Mouse (Mus musculus) brown adipose tissue, adult 24 weeks (tissue): ENCODE measurements around the gene Bloc1s5. TPM values are rescaled to one million over a fixed set of nuclear protein-coding genes. Genes with fewer than 3 reads are reported as not detected.
A peak's percentile ranks its signal among the peaks of the same experiment; 100 is the strongest.
"Not testable (repeated sequence)": the region's sequence is repeated elsewhere in the genome, so short reads cannot be mapped to it uniquely, and the experiment has no call there.

Experiments used
- H3K27ac ChIP-seq: fragments of 200-500 bp; replicated peaks from 2 replicates; pipeline ENCODE4 v1.5.1; 2012; ENCODE audit warnings: low read depth, mild to moderate bottlenecking, low read length
- H3K4me1 ChIP-seq: fragments of 200-500 bp; 2 replicates; pipeline ENCODE4 v1.6.1; 2012; ENCODE audit warnings: low read length, mixed read lengths; ENCODE audit not compliant: control insufficient read depth, insufficient read depth, insufficient read length
- H3K4me3 ChIP-seq: fragments of 200-500 bp; 2 replicates; pipeline ENCODE4 v1.5.1; 2012; ENCODE audit warnings: low read depth, mild to moderate bottlenecking, low read length, moderate library complexity; ENCODE audit not compliant: insufficient read depth
- polyA plus RNA-seq: library from polyadenylated mRNA; stranded (reverse); fragments of >200 nt; gene quantifications from 2 replicates; pipeline ENCODE4 v1.2.4, GENCODE M21; 2012; ENCODE audit not compliant: missing spikeins, insufficient read depth, insufficient read length

The Bloc1s5 gene
- 17.0 and 21.7 TPM in 2 replicates for polyA plus RNA-seq

DNA sequence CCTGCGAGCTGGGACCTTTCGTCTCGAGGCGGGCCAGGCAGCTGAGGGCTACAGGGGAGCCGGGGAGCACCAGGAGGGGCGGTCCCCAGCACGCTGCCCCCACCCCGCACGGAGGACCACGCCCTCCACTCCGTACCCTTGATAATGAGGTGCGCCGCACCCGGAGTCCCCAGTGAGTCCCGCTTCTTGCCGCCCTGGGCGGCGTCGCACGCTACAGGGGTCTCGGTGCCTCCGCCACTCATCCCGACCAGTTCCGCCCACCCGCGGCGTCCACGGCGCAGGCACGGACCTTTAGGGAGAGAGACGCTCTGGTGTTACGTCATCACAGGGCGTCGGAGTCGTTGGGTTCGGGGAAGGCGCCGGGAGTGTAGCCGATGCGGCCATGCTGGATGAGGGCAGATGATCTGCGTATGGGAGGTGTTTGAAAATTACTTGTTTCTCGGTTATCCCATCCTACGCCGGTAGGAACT is at the start of gene Bloc1s5:
Bloc1s5 (minus strand) TSS at position 310 of the 470 bp plus-strand sequence.
- Histone ChIP-seq H3K4me1 (no peaks in the 10 kb centered on the region), H3K4me3 (peak within 1 kb of the TSS; percentile 97)

DNA sequence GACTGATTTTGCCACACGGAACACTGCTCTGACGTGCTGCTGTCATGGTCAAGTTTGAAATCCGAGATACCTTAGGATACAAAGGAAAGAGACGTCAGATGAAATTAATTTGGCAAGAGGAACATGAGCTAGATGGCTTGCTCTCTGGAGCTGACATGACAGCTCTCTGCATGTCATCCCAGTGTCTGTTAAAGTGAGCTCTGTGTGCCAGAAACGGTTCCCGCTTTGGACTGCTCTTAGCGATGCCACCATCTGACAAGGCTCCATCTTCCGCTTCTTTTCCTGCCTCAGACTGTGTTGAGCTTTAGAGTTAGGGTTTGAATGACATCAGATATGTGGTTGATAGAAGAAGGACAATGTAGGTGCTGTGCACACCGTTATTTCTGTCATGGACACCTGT is 37.4 kb upstream of the Bloc1s5 start:
- Histone ChIP-seq H3K27ac (no peak overlapping the region), H3K4me3 (no peak overlapping the region), H3K4me1 (no peaks in the 10 kb centered on the region)

More for the DNA sequence above, at the start of gene Bloc1s5:
- H3K27ac ChIP-seq = peak within 1 kb of the TSS; percentile 64

DNA sequence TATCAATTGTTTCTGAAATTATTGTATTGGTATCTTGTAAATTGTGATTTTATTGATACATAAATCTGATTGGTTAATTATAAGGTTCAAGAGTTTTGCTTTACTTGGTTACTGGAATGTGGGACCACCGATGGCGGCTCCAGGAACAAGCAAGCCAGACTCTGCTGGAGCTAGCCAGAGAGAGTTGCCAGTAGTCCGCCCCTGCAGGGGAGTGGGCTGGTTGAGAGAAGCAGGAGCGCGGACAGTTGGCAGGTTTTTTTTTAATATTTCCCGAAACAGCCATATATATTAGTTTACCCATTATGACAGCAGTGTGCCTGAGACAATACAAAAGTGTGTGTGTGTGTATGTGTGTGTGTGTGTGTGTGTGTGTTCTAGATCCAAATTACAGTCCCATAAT is 36.5 kb upstream of the Bloc1s5 start:
- not testable (repeated sequence) for H3K4me1 ChIP-seq, H3K4me3 ChIP-seq, H3K27ac ChIP-seq

DNA sequence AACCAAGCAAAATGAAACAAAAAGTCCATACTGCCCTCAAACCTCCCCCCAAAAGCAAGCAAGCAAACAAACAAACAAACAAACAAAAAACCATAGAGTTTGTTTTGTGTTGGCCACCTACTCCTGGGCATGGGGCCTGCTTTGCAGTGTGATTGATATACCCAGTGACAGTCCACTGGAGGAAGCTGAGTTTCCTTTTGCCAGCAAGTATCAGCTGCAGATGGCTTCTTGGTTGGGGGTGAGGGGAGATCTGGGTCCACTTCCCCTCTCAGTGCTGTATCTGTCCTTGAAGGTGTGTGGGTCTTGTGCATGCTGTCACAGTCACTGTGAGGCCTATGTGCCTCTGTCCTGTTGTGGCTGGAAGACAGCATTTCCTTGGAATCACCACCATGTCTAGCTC is 35.1 kb upstream of the Bloc1s5 start:
- H3K4me3 ChIP-seq = no peak overlapping the region
- no peaks in the 10 kb centered on the region for H3K4me1 ChIP-seq
- H3K27ac ChIP-seq = no peak overlapping the region

DNA sequence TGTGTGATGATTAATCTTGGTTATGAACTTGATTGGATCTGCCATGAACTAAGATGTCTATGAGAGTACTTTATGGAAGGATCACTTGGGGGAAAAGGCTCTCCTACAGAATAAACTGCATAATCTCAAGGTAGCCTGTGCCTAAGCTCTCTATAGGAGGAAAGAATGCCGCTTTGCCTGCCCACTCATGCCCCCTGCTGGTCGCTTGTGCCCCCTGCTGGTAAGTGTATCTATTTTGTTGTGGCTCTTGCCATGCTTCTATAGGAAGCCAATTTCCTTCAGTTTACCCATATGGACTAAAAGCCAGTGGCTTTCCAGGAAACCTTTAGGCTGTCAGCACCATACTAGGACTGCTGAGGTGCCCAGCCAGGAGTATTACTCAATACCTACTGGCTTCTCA is 33.6 kb upstream of the Bloc1s5 start:
- Histone ChIP-seq H3K4me1 (no peaks in the 10 kb centered on the region), H3K27ac (no peak overlapping the region), H3K4me3 (no peak overlapping the region)

DNA sequence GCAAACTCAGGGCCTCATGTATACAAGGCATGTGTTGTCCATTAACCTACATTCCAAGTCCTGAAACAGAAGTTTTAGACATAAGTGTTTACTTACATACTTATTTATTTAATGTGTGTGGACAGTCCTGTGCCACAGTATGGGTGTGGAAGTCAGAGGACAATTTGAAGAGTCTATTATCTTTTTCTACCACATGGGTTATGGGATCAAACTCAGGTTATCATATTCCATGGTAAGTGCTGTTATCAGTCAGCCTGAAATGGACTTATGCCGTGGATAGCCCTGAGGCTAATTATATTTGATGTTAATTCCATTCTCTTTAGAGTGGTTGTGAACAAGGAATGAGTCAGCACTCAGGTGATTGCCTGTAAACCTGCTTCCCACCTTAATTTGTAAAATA is 29.8 kb upstream of the Bloc1s5 start:
- Histone ChIP-seq H3K27ac (no peak overlapping the region), H3K4me3 (no peak overlapping the region), H3K4me1 (no peaks in the 10 kb centered on the region)

DNA sequence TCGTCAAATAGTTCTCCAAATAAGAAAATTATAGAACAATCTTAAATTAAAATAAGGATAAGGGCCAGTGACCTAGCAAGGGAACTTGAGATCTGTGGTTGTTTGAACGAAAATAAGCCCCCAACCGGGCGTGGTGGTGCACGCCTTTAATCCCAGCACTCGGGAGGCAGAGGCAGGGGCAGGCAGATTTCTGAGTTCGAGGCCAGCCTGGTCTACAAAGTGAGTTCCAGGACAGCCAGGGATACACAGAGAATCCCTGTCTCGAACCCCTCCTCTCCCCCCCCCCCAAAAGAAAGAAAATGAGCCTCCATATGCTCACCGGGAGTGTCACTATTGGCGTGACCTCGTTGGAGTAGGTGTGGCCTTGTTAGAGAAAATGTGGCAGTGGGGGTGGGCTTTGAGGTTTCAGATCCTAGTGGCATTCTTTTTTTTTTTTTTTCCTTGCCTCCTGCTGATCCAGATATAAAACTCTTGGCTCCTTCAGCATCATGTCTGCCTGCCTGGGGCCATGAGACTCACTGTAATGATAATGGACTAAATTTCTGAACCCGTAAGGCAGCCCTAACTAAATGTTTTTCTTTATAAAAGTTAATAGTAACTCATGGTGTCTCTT is 24.7 kb upstream of the Bloc1s5 start:
- H3K4me3 ChIP-seq = no peak overlapping the region
- H3K27ac ChIP-seq = no peak overlapping the region
- H3K4me1 ChIP-seq = peaks cover 4% of the 10 kb centered on the region; the same call in 1 of the 2 replicates

DNA sequence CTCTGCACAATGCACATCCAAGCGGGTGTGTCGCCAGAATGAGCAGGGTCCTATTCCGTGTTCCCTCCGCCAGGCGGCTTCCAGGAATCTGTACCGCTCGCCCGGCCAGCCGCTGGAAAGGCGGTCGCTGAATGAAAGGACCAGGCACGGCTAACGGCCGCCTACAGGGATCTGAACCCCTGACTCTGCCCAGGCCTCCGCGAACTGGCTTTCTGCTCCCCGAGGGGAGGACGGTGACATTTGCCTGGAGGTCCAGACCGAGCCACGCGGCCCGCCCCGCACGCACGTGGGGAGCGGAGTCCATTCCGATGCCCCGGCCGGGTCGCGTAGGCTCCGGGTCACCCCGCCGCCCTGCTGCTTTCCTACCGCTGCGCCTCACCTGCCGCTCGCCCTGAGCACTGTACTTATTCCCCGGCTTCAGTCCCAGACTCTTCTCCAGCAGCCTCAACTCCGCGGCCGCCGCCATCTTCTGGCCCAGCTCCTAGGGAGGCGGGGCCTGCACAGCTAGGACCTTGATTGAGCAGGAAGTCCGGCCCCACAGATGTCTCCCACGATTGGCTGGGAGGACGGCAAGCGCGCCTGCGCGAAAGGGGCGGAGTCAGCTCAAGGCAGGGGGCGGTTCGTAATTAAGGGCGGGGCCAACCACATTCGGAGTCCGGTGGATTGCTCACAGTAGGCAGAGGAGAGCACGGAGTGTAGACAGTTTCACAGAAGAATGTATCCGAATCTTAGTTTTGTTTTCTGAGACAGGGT is 23.8 kb upstream of the Bloc1s5 start, which contains the start of gene Eef1e1:
Eef1e1 (minus strand) TSS at position 531 of the 753 bp plus-strand sequence.
- Histone ChIP-seq H3K4me1 (peaks cover 4% of the 10 kb centered on the region; the same call in 1 of the 2 replicates), H3K27ac (peak within 1 kb of the TSS; percentile 37; the same call in 1 of the 2 replicates), H3K4me3 (peak within 1 kb of the TSS; percentile 94)

DNA sequence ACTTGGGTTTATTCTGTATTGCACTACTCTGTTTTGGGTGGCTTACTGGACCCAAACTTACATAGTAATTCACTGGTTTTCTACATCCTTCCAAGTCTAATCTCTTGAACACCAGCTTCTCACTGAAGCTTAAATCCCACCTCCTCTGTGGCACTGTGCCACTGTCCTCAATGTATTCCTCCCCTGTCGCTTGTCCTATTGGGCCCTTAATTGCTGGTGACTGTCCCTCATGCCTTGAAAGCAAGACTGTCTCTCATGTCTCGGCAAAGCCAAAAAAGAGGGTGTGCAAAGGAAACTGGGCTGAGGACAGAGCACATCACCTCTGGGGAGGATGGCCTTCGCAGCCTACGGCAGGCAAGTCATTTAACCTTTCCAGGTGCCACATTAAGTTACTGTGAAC is 23.0 kb upstream of the Bloc1s5 start:
- Histone ChIP-seq H3K27ac (no peak overlapping the region), H3K4me1 (peaks cover 4% of the 10 kb centered on the region; the same call in 1 of the 2 replicates), H3K4me3 (peak overlapping the region; percentile 94; the same call in 1 of the 2 replicates)

DNA sequence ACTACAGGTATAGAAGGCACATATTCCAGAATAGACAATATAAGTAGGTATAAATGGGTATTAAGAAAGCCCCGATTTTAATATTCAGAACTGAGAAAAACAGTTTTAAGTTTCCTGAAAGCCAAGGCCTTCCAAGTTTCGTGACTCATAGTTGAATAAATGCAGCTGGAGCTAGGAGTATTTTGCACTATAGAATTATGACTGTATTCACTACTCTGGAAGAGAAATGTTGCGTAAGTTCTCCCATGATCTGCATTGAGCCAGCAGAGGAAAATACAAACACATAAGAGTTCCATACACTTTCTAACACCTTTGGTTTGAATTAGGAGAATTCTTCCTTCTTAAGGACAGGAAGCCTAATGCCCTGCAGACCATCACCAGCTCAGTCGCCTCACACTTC is 15.4 kb upstream of the Bloc1s5 start:
- H3K4me1 ChIP-seq = no peaks in the 10 kb centered on the region
- no peak overlapping the region for H3K4me3 ChIP-seq
- H3K27ac ChIP-seq = no peak overlapping the region

DNA sequence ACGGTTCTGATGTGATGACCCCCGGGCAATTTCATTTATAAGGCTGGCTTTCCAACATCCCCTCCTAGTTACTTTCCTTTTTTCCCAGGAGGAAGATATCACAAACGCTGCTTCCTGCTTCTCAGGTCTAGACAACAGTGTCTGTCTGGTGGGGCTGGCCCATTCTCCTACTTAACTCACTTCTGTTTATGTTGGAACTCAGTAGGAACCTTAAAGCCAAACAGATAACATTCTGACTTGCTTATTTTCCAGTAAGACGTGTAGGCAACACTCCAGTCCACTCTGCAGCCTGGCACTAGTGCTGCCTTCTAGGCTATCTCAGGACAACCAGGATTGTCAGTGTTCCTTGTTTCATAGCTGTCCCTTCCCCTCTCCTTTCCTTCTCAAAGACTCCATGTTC is 14.2 kb upstream of the Bloc1s5 start:
- H3K4me1 ChIP-seq = no peaks in the 10 kb centered on the region
- no peak overlapping the region for H3K27ac ChIP-seq
- no peak overlapping the region for H3K4me3 ChIP-seq

DNA sequence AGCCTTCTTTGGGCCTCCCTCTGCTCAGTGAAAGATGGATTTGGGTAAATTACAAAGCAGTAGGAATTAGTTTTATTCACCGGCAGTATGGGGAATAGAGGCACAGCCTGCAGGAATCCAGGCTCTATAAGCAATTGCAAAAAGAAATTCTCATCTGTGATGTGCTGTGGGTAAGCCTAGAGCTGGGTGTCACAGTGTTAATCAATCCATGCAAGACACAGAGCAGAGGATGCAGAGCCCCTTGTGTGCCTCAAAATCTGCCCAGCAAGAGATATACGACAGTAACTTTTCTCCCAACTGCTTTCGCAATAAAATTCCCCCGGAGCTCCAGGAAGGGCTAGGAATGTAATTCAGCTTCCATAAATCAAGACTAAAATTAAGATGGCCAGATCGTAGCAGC is 6.5 kb upstream of the Bloc1s5 start:
- Histone ChIP-seq H3K4me3 (no peak overlapping the region), H3K27ac (no peak overlapping the region), H3K4me1 (no peaks in the 10 kb centered on the region)

DNA sequence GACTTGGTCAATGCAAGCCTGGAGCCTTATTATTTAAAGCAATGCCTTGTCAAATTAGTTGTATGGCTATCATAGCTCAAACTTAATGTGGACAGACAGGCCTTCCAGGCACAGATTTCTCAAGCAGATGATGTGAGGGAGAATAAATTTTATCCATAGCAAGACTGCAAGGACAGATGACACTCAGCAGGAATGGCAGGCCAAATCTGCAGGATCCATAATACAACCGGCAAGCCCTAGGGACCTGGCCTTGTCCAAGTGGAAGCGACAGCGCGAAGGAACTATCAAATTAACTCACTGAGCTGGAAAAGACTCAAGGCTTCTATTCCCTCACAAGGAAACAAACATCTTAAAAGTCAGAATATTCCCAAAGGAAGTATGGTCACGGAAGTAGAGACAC is 6.1 kb upstream of the Bloc1s5 start:
- no peaks in the 10 kb centered on the region for H3K4me1 ChIP-seq
- H3K4me3 ChIP-seq = no peak overlapping the region
- H3K27ac ChIP-seq = no peak overlapping the region

DNA sequence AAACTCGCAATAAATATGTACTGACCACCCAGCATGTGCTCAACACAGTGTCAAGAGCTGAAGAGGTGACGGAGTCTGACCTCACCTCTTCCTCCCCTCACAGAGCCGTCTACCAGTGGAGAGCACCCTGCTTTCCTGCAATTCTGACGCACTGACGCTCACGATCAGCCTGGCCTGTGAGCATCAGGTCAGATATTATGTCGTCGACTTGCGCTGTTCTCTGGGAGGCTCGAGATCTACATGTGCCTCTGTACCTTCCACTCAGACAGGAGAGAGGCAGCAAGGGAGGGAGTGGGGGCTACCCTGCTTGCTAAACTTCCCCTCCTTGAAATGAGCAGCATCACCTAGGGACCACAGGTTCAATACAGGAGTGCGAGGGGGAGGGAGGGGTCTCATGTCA is 3.8 kb upstream of the Bloc1s5 start:
- H3K4me3 ChIP-seq = no peak overlapping the region
- H3K4me1 ChIP-seq = no peaks in the 10 kb centered on the region
- H3K27ac ChIP-seq = no peak overlapping the region

DNA sequence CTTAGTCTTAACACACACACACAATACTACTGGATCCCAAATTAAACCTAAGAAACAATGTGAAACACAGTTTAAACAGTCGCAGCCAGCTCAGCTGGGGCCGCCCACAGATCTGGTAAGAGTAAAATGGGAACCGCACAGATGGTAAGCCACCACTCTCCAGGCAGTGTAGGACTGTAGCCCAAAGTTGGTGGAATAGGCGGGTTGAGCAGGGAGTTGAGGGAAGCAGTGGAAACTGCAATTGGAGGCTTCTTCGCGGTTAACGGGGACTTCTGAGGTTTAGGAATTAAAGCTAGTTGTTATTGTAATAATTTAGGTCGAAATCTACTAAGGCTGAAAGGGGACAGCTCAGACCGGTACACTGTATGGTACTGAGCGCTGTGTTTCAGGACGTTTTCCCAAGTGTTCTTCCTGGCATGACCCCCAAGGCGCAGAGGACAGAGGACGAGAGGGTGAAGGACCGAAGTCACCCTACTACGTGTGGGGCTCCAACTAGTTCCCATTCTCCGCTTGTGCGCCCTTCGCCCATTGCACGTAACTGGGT is 581 bp downstream of the Bloc1s5 start:
- Histone ChIP-seq H3K4me1 (no peaks in the 10 kb centered on the region), H3K4me3 (peak overlapping the region; percentile 97), H3K27ac (peak overlapping the region; percentile 64)
